ENCODE assay signal across 31 mouse cellular contexts in genomic region chr6:137682629-137683028, GRCm38 (mm10).
"Had no signal": no experiment of that assay in that cellular context is flagged by ENCODE, and none has a peak within 500 bp of the region (broad histone marks: within the 10 kb centered on the region; RNA-seq: fewer than 3 reads in every experiment).

No protein-coding gene starts in this region.

- H3K36me3 ChIP-seq: limb, embryonic 10.5 days; limb, embryonic 12.5 days; limb, embryonic 13.5 days; limb, embryonic 15.5 days; liver, embryonic 12.5 days; liver, embryonic 13.5 days; liver, embryonic 15.5 days; lung, embryonic 15.5 days; midbrain, embryonic 10.5 days; midbrain, embryonic 12.5 days; midbrain, embryonic 13.5 days; midbrain, embryonic 15.5 days had no signal

- H3K4me2 ChIP-seq: limb, embryonic 12.5 days; limb, embryonic 13.5 days; limb, embryonic 15.5 days; liver, embryonic 11.5 days; liver, embryonic 12.5 days; liver, embryonic 13.5 days; liver, embryonic 15.5 days; lung, embryonic 14.5 days; lung, embryonic 15.5 days; midbrain, embryonic 11.5 days; midbrain, embryonic 12.5 days; midbrain, embryonic 13.5 days; midbrain, embryonic 15.5 days had no signal

- H3K4me3 ChIP-seq: limb, embryonic 10.5 days; limb, embryonic 12.5 days; limb, embryonic 13.5 days; limb, embryonic 15.5 days; liver, embryonic 12.5 days; liver, embryonic 13.5 days; liver, embryonic 15.5 days; lung, embryonic 15.5 days; megakaryocyte, embryonic 14.5 days; midbrain, embryonic 10.5 days; midbrain, embryonic 12.5 days; midbrain, embryonic 13.5 days; midbrain, embryonic 15.5 days; myocyte had no signal

- ATAC-seq: liver, embryonic 12.5 days; liver, postnatal 0 days; lung, postnatal 0 days; midbrain, embryonic 13.5 days; midbrain, embryonic 15.5 days; midbrain, embryonic 16.5 days had no signal

- DNase-seq: left cerebral cortex, postnatal 4 days; liver; liver, embryonic 13.5 days; liver, postnatal 0 days; lung, adult 18-20 months; lung, adult 2 months; lung, embryonic 14.5 days; lung, postnatal 10 days; lung, postnatal 14 days; lung, postnatal 36 days; lung, postnatal 4 days; midbrain, embryonic 14.5 days had no signal

- H3K9ac ChIP-seq: limb, embryonic 12.5 days; limb, embryonic 13.5 days; limb, embryonic 15.5 days; liver, embryonic 12.5 days; liver, embryonic 13.5 days; liver, embryonic 14.5 days; liver, embryonic 15.5 days; liver, postnatal 0 days; lung, embryonic 14.5 days; lung, embryonic 15.5 days; midbrain, embryonic 12.5 days; midbrain, embryonic 13.5 days; midbrain, embryonic 15.5 days had no signal

- H3K9me3 ChIP-seq: limb, embryonic 10.5 days; limb, embryonic 13.5 days; limb, embryonic 15.5 days; liver, embryonic 12.5 days; liver, embryonic 13.5 days; liver, embryonic 15.5 days; lung, embryonic 15.5 days; midbrain, embryonic 10.5 days; midbrain, embryonic 12.5 days; midbrain, embryonic 15.5 days had no signal

- H3K4me1 ChIP-seq: limb, embryonic 10.5 days; limb, embryonic 12.5 days; limb, embryonic 13.5 days; limb, embryonic 15.5 days; liver, embryonic 12.5 days; liver, embryonic 13.5 days; liver, embryonic 15.5 days; lung, embryonic 15.5 days; megakaryocyte, embryonic 14.5 days; midbrain, embryonic 10.5 days; midbrain, embryonic 12.5 days; midbrain, embryonic 13.5 days; midbrain, embryonic 15.5 days had no signal

- H3K27me3 ChIP-seq: limb, embryonic 12.5 days; limb, embryonic 13.5 days; limb, embryonic 15.5 days; liver, embryonic 12.5 days; liver, embryonic 13.5 days; liver, embryonic 15.5 days; lung, embryonic 15.5 days; midbrain, embryonic 12.5 days; midbrain, embryonic 13.5 days; midbrain, embryonic 15.5 days had no signal

- H3K27ac ChIP-seq: limb, embryonic 10.5 days; limb, embryonic 12.5 days; limb, embryonic 13.5 days; limb, embryonic 15.5 days; liver, embryonic 12.5 days; liver, embryonic 13.5 days; liver, embryonic 14.5 days; liver, embryonic 15.5 days; lung, embryonic 15.5 days; macrophage; midbrain, embryonic 10.5 days; midbrain, embryonic 12.5 days; midbrain, embryonic 13.5 days; midbrain, embryonic 15.5 days had no signal
